Mouse (Mus musculus): ENCODE results near the gene Adgrg7.

GRCm38 (mm10) chr16:56795481-56796139, at the start of gene Adgrg7:
- TF ChIP-seq ZNF384 (IDR thresholded peaks at IDR 0.05; ENCODE audit: low read depth, low read length) (no peak), HCFC1 (IDR thresholded peaks at IDR 0.05; ENCODE audit: borderline replicate concordance, insufficient read depth, low read length) (no peak)

All from ES-E14 (cell line).